Mouse (Mus musculus): ENCODE results near the gene Arhgap15. TPM values are rescaled to one million over a fixed set of nuclear protein-coding genes. Genes with fewer than 3 reads are reported as not detected.

The Arhgap15 gene
- total and polyA plus RNA-seq, 3 experiments: 1.5 to 2.8 TPM; not detected in 1

- H3K9ac ChIP-seq (ENCODE audit: control insufficient read depth, low read depth, low read length, poor library complexity, severe bottlenecking): no peak overlapping the region
- H3K79me2 ChIP-seq (ENCODE audit: control insufficient read depth, insufficient read depth, low read length, poor library complexity): no peaks in the 10 kb centered on the region
- no peak for DNase-seq (ENCODE audit: low read depth, low spot score)
- no peaks in the 10 kb centered on the region for H3K27me3 ChIP-seq (ENCODE audit: control insufficient read depth in 1 of 2, insufficient read depth in 2 of 2, low read length in 2 of 2)
- H3K9me3 ChIP-seq (replicated peaks; ENCODE audit: insufficient read depth, low read length): no peaks in the 10 kb centered on the region
- TF ChIP-seq MXI1 (IDR thresholded peaks at IDR 0.05; ENCODE audit: low read depth, low read length) (no peak), KAT2A (conservative IDR thresholded peaks at IDR 0.05; ENCODE audit: low read depth, low read length) (no peak), MAFK (IDR thresholded peaks at IDR 0.05; ENCODE audit: borderline replicate concordance, low read depth, low read length) (no peak), POLR2A (IDR thresholded peaks at IDR 0.05; ENCODE audit: control insufficient read depth in 1 of 2, insufficient read depth in 1 of 2, low read depth in 1 of 2, low read length in 2 of 2, poor library complexity in 1 of 2) (no peak), MAZ (IDR thresholded peaks at IDR 0.05; ENCODE audit: low read depth, low read length) (no peak), HCFC1 (IDR thresholded peaks at IDR 0.05; ENCODE audit: low read depth, low read length) (no peak), USF2 (IDR thresholded peaks at IDR 0.05; ENCODE audit: borderline replicate concordance in 1 of 2, insufficient read depth in 1 of 2, low read depth in 1 of 2, low read length in 2 of 2) (no peak), ETS1 (IDR thresholded peaks at IDR 0.05; ENCODE audit: low read depth, low read length) (no peak), MYB (IDR thresholded peaks at IDR 0.05; ENCODE audit: low read depth, low read length) (no peak)
- H3K36me3 ChIP-seq (ENCODE audit: control insufficient read depth in 1 of 2, insufficient read depth in 2 of 2, low read length in 2 of 2): no peaks in the 10 kb centered on the region
- H3K27ac ChIP-seq (ENCODE audit: control insufficient read depth, low read depth, low read length): no peak overlapping the region
- no peak overlapping the region for H3K4me3 ChIP-seq (ENCODE audit: control insufficient read depth in 1 of 2, insufficient read depth in 1 of 2, low read depth in 2 of 2, low read length in 2 of 2)
- H3K4me1 ChIP-seq (ENCODE audit: control insufficient read depth in 1 of 2, insufficient read depth in 2 of 2, low read length in 2 of 2): no peaks in the 10 kb centered on the region
Measured at GRCm38 (mm10) chr2:44222176-44222753, 473.6 kb downstream of the Arhgap15 start.

- TF ChIP-seq CTCF (IDR thresholded peaks at IDR 0.05 in 2 of 3, conservative IDR thresholded peaks at IDR 0.05 in 1 of 3; ENCODE audit: control insufficient read depth in 1 of 3, insufficient read depth in 1 of 3, low read depth in 2 of 3, low read length in 3 of 3, poor library complexity in 1 of 3, severe bottlenecking in 1 of 3) (no peak), POLR2AphosphoS2 (IDR thresholded peaks at IDR 0.05; ENCODE audit: low read length) (no peak), USF2 (IDR thresholded peaks at IDR 0.05; ENCODE audit: borderline replicate concordance in 1 of 2, insufficient read depth in 1 of 2, low read depth in 1 of 2, low read length in 2 of 2) (no peak), ELF1 (IDR thresholded peaks at IDR 0.05; ENCODE audit: low read depth, low read length) (no peak), ZNF384 (IDR thresholded peaks at IDR 0.05; ENCODE audit: low read depth, low read length) (no peak), ZC3H11A (IDR thresholded peaks at IDR 0.05; ENCODE audit: low read depth, low read length) (no peak), TBP (IDR thresholded peaks at IDR 0.05; ENCODE audit: low read depth, low read length) (no peak)
- Histone ChIP-seq H3K9ac (ENCODE audit: control insufficient read depth, low read depth, low read length, poor library complexity, severe bottlenecking) (no peak overlapping the region), H3K4me1 (ENCODE audit: control insufficient read depth in 1 of 2, insufficient read depth in 2 of 2, low read length in 2 of 2) (peaks cover 0 to 4% of the 10 kb centered on the region in 2 experiments; a peak in 2 of 4 replicates), H3K27ac (ENCODE audit: control insufficient read depth, low read depth, low read length) (no peak overlapping the region), H3K4me3 (ENCODE audit: control insufficient read depth in 1 of 2, insufficient read depth in 1 of 2, low read depth in 2 of 2, low read length in 2 of 2) (no peak overlapping the region), H3K79me2 (ENCODE audit: control insufficient read depth, insufficient read depth, low read length, poor library complexity) (no peaks in the 10 kb centered on the region), H3K27me3 (ENCODE audit: control insufficient read depth in 1 of 2, insufficient read depth in 2 of 2, low read length in 2 of 2) (no peaks in the 10 kb centered on the region), H3K9me3 (replicated peaks; ENCODE audit: insufficient read depth, low read length) (no peaks in the 10 kb centered on the region), H3K36me3 (ENCODE audit: control insufficient read depth in 1 of 2, insufficient read depth in 2 of 2, low read length in 2 of 2) (peaks cover 0 to 3% of the 10 kb centered on the region in 2 experiments; a peak in 1 of 4 replicates)
- no peak for DNase-seq (ENCODE audit: low read depth, low spot score)
Measured at GRCm38 (mm10) chr2:44234856-44235255, 486.2 kb downstream of the Arhgap15 start.
